Mouse (Mus musculus) embryonic facial prominence, embryonic 13.5 days (tissue): ENCODE results near the gene Smyd1. TPM values are rescaled to one million over a fixed set of nuclear protein-coding genes. Genes with fewer than 3 reads are reported as not detected.

Source experiments
- ATAC-seq: fragments of 200-750 bp; cut with Nextera tagmentation; 2 replicates; pipeline ENCODE4 v1.8.0; 2017; ENCODE audit warnings: low read depth; ENCODE audit not compliant: insufficient number of reproducible peaks, insufficient read depth, low FRiP score, low TSS enrichment
- H3K27ac ChIP-seq: fragments of 300-500 bp; sonication (generic); 2 replicates; pipeline ENCODE4 v1.5.1; 2015; ENCODE audit warnings: moderate library complexity, mild to moderate bottlenecking, inconsistent platforms
- H3K27me3 ChIP-seq: fragments of 300-500 bp; sonication (generic); 2 replicates; pipeline ENCODE4 v1.6.1; 2015; ENCODE audit warnings: mild to moderate bottlenecking, inconsistent platforms
- H3K36me3 ChIP-seq: fragments of 300-500 bp; sonication (generic); 2 replicates; pipeline ENCODE4 v1.6.1; 2015; ENCODE audit warnings: mild to moderate bottlenecking, inconsistent platforms
- H3K4me1 ChIP-seq: fragments of 300-500 bp; sonication (generic); 2 replicates; pipeline ENCODE4 v1.6.1; 2015; ENCODE audit warnings: inconsistent platforms
- H3K4me2 ChIP-seq: fragments of 300-500 bp; sonication (generic); 2 replicates; pipeline ENCODE4 v1.6.1; 2015; ENCODE audit warnings: moderate library complexity, mild to moderate bottlenecking, inconsistent platforms
- H3K4me3 ChIP-seq: fragments of 300-500 bp; sonication (generic); 2 replicates; pipeline ENCODE4 v1.5.1; 2015; ENCODE audit warnings: mild to moderate bottlenecking, inconsistent platforms
- H3K9ac ChIP-seq: fragments of 300-500 bp; sonication (generic); 2 replicates; pipeline ENCODE4 v1.6.1; 2015; ENCODE audit warnings: mild to moderate bottlenecking, inconsistent platforms
- H3K9me3 ChIP-seq: fragments of 300-500 bp; sonication (generic); 2 replicates; pipeline ENCODE4 v1.6.1; 2016; ENCODE audit warnings: inconsistent platforms
- WGBS: fragments of 180-500 bp; shearing (Covaris S2); methylation state at CpG from one replicate; pipeline ENCODE4 v1.1.7; 2015; ENCODE audit warnings: mixed read lengths; 5-methylcytosine and 5-hydroxymethylcytosine counted together
- polyA plus RNA-seq: library from polyadenylated mRNA; unstranded; fragments of >200 nt; fragmentation: Nextera tagmentation; extraction: Ambion mirVana; gene quantifications from 2 replicates; pipeline ENCODE4 v1.2.1, GENCODE M21; 2015

Smyd1 gene
- polyA plus RNA-seq, 1 experiment from 2014 or later, result 1.3 TPM

DNA sequence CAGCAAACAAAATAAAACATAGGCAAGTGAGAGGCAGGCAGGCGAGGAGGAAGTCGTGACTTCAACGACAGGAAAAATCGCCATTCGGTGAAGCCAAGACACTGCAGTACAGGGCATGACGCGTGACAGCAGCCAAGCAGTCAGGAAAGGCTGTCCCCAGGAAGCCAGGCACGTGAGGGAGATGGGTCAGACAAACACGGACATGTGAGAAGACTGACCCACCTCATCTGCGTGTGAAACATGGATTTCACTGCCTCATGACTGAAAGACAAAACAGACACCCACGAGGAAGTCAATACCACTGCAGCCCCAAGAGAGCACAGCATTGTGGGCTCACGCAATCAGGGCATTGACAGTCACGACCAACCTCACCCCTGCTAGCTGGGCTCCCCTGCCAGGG is 86.9 kb downstream of the Smyd1 start:
- 77% methylated on average over 13 of the region's 13 CpGs for WGBS

DNA sequence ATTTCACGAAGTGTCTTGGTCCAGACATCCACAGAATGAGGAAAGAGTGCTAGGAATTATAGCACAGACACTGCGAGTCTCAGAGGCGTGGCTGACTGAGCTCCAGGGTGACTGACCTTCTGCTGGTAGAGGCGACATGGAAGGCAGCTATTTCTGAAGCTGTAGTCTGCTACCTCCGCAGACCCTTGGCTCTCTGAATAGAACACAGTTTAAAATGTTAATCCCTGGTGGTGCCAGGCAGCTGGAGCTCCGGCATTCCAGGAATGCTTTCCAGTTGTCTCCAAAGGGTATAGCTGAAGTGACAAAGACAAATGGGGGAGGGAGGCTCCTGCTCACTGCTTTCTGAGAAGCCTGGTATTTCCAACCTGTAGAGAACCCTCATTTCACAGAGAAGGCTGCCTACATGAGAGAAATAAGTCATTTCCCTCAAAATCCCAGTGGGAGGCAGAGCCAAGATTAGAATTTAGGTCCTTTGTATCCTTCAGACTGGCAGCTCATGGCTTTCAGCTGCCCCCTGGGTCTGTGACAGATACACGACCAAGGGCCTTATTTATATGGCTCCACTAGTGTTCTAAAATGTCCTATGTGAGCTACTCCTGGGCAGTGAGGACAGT is 94.8 kb downstream of the Smyd1 start:
- no peaks in the 10 kb centered on the region for H3K36me3 ChIP-seq
- 10% methylated on average over 7 of the region's 7 CpGs for WGBS
- no peak for ATAC-seq
- H3K4me3 ChIP-seq, result no peak overlapping the region
- H3K27me3 ChIP-seq, result no peaks in the 10 kb centered on the region
- no peaks in the 10 kb centered on the region for H3K9me3 ChIP-seq
- peak overlapping the region; percentile 1; the same call in 1 of the 2 replicates for H3K4me2 ChIP-seq
- peaks cover 14% of the 10 kb centered on the region for H3K4me1 ChIP-seq
- H3K9ac ChIP-seq, result no peak overlapping the region
- no peak overlapping the region for H3K27ac ChIP-seq

More for the DNA sequence above, 86.9 kb downstream of the Smyd1 start:
- H3K4me2 ChIP-seq, result no peak overlapping the region
- H3K9me3 ChIP-seq, result no peaks in the 10 kb centered on the region
- H3K36me3 ChIP-seq, result no peaks in the 10 kb centered on the region
- ATAC-seq, result no peak
- no peak overlapping the region for H3K27ac ChIP-seq
- no peak overlapping the region for H3K4me3 ChIP-seq
- H3K9ac ChIP-seq, result no peak overlapping the region
- no peaks in the 10 kb centered on the region for H3K4me1 ChIP-seq
- no peaks in the 10 kb centered on the region for H3K27me3 ChIP-seq

DNA sequence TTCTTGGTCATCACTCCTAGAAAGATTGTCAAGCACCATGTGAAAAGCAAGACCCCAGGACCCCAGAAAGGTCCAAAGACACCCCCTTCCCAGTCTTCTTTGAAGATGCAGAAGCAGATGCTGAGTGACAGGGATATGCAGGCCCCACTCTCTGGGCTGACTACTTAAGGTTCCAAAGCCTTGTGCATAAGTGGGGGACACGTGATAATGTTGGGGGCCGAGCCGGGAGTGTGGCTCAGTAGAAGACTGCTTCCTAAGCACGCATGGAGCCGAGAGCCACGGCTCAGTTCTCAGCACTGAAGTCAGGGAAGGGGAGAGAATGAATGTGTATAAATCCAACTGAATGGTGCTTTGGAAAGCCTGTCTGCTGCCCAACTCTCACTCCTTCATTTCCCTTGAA is 95.5 kb downstream of the Smyd1 start:
- H3K36me3 ChIP-seq, result no peaks in the 10 kb centered on the region
- H3K9ac ChIP-seq, result no peak overlapping the region
- no peak overlapping the region for H3K4me2 ChIP-seq
- H3K27me3 ChIP-seq, result no peaks in the 10 kb centered on the region
- 42% methylated on average over 6 of the region's 6 CpGs for WGBS
- no peaks in the 10 kb centered on the region for H3K9me3 ChIP-seq
- no peak for ATAC-seq
- peaks cover 14% of the 10 kb centered on the region for H3K4me1 ChIP-seq
- H3K27ac ChIP-seq, result no peak overlapping the region
- no peak overlapping the region for H3K4me3 ChIP-seq

DNA sequence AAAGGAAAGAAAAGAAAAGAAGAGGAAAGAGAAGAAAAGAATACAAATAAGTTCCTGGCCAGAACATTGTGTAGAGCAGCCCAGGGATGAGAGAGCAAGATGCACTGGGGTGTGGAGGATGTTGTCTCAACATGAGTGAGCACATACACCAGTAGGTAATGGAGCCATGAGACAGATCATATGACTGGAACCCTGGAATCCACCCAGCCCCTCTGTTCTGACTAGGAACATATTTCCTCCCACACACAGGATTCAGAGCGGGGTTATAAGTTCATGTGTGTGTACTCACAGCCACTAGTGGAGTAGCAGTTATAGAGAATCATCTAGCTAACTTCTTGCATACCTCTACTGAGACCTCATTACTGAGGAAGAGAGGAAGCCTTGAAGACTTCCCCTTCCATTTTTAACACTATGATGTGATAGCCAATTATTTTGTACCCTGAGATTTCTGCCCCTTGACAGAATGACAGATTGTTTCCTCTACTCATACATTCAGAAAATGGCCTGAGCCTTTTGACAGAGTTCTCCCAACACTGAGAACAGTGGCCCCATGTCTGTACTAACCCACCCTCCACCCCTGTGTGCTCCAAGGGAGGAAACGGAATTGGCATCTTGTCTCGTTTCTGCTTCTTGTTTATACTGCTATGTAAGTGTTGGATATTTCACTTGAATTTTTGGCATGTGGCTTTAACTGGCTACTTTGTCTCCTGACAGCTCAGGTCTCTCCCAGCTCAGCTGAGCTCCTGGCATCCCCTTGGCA is 97.7 kb downstream of the Smyd1 start:
- no peaks in the 10 kb centered on the region for H3K36me3 ChIP-seq
- H3K9me3 ChIP-seq, result no peaks in the 10 kb centered on the region
- H3K9ac ChIP-seq, result no peak overlapping the region
- H3K27ac ChIP-seq, result no peak overlapping the region
- 86% methylated on average over 3 of the region's 3 CpGs for WGBS
- no peak overlapping the region for H3K4me2 ChIP-seq
- H3K4me1 ChIP-seq, result peaks cover 14% of the 10 kb centered on the region
- no peak overlapping the region for H3K4me3 ChIP-seq
- ATAC-seq, result no peak
- no peaks in the 10 kb centered on the region for H3K27me3 ChIP-seq

DNA sequence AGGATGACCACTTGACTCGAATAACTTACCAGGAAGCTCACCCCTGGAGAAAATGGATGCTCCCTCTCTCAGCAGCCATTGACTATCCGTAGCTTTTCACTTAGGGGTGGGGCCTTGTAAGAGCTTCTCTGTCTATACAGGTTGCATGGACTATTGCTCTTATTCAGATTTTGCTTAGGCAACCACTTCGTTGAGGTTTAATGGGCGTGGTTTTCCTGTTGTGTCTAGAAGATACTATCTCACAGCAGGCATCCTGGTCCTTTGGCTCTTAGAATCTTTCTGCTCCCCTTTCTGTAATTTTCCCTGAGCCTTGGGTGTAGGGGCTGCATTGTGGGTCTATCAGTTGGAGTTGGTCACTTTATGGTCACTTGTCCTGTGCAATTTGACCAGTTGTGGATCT is 100.5 kb downstream of the Smyd1 start:
- Histone ChIP-seq H3K4me3 (no peak overlapping the region), H3K27ac (no peak overlapping the region), H3K9ac (no peak overlapping the region), H3K27me3 (no peaks in the 10 kb centered on the region), H3K4me2 (no peak overlapping the region), H3K36me3 (no peaks in the 10 kb centered on the region), H3K4me1 (0 out of 2 replicates have a peak, but pooled peaks cover 2% of the 10 kb centered on the region), H3K9me3 (no peaks in the 10 kb centered on the region)
- WGBS, result 81% methylated on average over 4 of the region's 4 CpGs
- no peak for ATAC-seq

DNA sequence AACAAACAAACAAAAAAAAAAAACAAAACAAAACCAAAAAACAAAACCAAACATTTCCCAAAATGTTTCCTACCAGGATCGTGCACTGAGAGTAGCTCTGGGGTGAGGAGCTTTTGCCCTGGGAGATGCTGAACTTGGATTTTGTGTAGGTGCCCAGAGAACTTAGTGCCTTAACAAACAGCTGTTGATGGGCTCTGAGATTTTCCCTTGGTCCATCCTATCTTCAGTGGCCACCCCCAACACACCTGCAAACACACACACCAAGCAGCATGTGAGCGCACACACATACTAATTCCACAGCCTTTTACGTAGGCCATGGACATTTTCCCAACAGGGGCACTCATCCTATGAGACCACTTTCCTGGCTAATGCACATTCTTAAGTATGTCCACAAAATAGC is 109.6 kb downstream of the Smyd1 start:
- Histone ChIP-seq H3K27ac (no peak overlapping the region), H3K9ac (no peak overlapping the region), H3K27me3 (no peaks in the 10 kb centered on the region), H3K9me3 (no peaks in the 10 kb centered on the region), H3K36me3 (no peaks in the 10 kb centered on the region), H3K4me1 (no peaks in the 10 kb centered on the region; the same call in 1 of the 2 replicates), H3K4me3 (no peak overlapping the region), H3K4me2 (no peak overlapping the region)
- 91% methylated on average over 3 of the region's 3 CpGs for WGBS
- no peak for ATAC-seq

DNA sequence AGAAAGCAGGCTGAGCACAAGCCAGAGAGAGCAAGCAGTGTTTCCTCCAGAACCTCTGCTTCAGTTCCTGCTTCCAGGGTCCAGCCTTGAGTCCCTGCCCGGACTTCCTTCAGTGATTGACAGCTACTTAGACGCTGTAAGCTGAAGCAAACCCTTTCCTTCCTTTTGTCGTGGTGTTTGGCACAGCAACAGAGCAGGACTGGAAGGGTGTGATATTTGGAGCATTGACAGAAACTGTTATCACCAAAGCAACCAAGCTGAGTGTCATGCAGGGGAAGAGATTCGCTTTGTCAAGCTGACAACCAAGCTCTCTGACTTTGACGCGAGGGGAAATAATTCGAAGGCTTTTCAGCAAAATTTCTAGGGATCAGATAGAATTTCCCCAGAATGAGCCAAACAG is 110.1 kb downstream of the Smyd1 start:
- Histone ChIP-seq H3K9me3 (no peaks in the 10 kb centered on the region), H3K36me3 (no peaks in the 10 kb centered on the region), H3K4me3 (no peak overlapping the region), H3K4me1 (no peaks in the 10 kb centered on the region; the same call in 1 of the 2 replicates), H3K4me2 (no peak overlapping the region), H3K9ac (no peak overlapping the region), H3K27me3 (no peaks in the 10 kb centered on the region), H3K27ac (no peak overlapping the region)
- ATAC-seq, result no peak
- WGBS, result 68% methylated on average over 7 of the region's 7 CpGs

DNA sequence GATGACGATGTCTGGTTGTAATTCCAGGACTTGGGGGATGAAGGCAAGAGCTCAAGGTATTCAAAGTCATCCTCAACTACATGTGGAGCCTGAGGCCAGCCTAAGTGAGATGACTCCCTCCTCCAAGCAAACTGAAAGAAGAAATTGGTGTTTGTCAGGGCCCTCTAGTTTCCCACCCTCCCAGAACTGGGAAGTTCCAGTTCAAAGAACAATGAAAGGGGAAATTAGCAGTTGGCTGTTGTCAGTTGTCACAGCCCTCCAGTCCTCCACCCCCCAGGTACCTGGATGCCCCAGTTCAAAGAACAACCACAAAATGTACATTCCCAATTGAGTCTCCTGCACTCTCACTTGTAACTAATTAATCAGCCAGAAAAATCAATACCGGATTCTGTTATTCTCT is 113.3 kb downstream of the Smyd1 start:
- Histone ChIP-seq H3K27ac (no peak overlapping the region), H3K4me3 (no peak overlapping the region), H3K27me3 (no peaks in the 10 kb centered on the region), H3K4me1 (no peaks in the 10 kb centered on the region; the same call in 1 of the 2 replicates), H3K9ac (no peak overlapping the region), H3K4me2 (no peak overlapping the region), H3K9me3 (no peaks in the 10 kb centered on the region), H3K36me3 (no peaks in the 10 kb centered on the region)
- 78% methylated on average over 2 of the region's 2 CpGs for WGBS
- ATAC-seq, result no peak

DNA sequence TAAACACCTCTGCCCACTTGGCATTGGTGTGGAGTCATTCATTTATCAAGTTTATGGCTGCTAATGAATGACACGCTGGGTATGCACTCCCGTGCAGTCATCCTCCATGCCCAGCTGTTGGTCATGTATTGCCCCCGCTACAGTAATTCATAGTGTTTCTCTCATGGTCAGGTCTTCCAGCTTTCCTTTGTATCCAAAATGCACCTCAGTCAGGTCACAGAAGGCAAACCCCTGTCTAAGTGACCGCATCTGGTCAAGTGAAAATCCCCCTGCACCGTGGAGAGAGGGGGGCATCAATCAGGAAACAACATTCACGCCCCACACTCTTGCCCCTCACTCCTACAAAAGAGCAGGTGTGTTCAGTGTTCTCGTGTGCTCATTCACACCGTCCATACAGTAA is 117.9 kb downstream of the Smyd1 start:
- no peak overlapping the region for H3K4me2 ChIP-seq
- H3K27me3 ChIP-seq, result no peaks in the 10 kb centered on the region
- H3K36me3 ChIP-seq, result no peaks in the 10 kb centered on the region
- H3K9ac ChIP-seq, result no peak overlapping the region
- H3K9me3 ChIP-seq, result no peaks in the 10 kb centered on the region
- no peak overlapping the region for H3K4me3 ChIP-seq
- WGBS, result 91% methylated on average over 8 of the region's 8 CpGs
- no peaks in the 10 kb centered on the region for H3K4me1 ChIP-seq
- no peak for ATAC-seq
- H3K27ac ChIP-seq, result no peak overlapping the region

DNA sequence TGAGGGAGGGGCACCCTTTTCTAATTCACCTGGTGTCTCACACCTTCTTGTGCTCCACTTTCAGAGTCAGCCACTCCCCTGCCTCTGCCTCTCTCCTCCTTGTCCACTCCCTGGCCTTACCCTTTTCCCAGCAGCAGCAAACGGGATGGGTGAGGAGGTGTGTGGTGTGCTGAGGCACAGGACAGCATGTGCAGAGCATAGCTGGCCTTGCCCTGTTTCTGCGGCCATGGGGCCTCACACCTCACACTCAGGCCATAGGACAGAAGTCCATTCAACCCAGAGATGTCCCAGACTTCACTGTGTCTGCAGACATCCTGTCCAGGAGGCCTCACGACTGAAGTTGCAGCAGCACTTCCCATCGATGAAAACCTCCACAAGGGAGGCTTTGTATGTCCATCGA is 118.4 kb downstream of the Smyd1 start:
- no peaks in the 10 kb centered on the region for H3K27me3 ChIP-seq
- H3K4me1 ChIP-seq, result no peaks in the 10 kb centered on the region
- no peak overlapping the region for H3K4me2 ChIP-seq
- H3K36me3 ChIP-seq, result no peaks in the 10 kb centered on the region
- no peak overlapping the region for H3K9ac ChIP-seq
- H3K27ac ChIP-seq, result no peak overlapping the region
- no peaks in the 10 kb centered on the region for H3K9me3 ChIP-seq
- no peak overlapping the region for H3K4me3 ChIP-seq
- no peak for ATAC-seq
- WGBS, result 79% methylated on average over 5 of the region's 5 CpGs

DNA sequence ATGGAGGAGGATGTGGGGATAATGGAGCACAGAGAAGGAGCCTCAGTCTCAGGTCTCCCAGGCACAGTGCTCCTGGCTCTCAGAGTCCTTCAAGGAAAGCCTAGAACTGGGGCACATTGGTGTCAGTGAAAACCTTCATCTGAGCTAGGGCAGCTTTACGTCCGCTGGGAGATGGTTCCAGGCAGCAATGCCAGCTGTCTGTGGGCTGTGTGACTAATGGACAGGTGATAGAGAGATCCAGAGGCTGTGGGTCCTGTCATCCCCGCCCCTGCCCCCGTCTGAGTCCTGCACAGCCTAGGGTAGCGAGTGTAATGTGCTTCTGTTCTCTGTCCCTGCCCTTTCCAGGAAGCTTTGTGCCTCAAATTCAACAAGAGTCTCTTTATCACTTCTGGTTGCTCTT is 120.1 kb downstream of the Smyd1 start:
- Histone ChIP-seq H3K27ac (no peak overlapping the region), H3K36me3 (no peaks in the 10 kb centered on the region), H3K9ac (no peak overlapping the region), H3K4me3 (no peak overlapping the region), H3K4me2 (no peak overlapping the region), H3K9me3 (no peaks in the 10 kb centered on the region), H3K27me3 (no peaks in the 10 kb centered on the region), H3K4me1 (no peaks in the 10 kb centered on the region)
- no peak for ATAC-seq
- WGBS, result 52% methylated on average over 5 of the region's 5 CpGs

DNA sequence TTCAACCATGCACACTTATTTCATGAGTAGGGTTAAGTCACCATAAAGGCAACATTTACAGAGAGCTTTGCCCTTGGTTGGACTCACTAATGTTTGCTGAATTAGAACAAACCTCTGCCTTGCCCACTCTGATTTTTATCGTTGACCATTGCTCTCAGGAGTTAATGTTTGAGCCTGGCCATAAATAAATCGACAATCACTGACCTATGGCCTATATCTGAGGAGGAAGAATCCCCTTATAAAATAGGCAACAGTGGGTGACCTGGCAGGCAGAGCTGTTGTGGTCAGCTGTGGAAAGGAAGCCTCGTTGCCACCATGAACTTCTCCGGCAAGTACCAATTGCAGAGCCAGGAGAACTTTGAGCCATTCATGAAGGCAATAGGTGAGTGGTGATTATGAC is 122.4 kb downstream of the Smyd1 start, which contains the start of gene Fabp1:
TSS of gene Fabp1 (plus strand) at position 216 of the 400 bp plus-strand sequence.
- 88% methylated on average over 4 of the region's 4 CpGs for WGBS
- Histone ChIP-seq H3K9me3 (no peaks in the 10 kb centered on the region), H3K27me3 (no peaks in the 10 kb centered on the region), H3K4me2 (no peak within 1 kb of the TSS), H3K4me1 (no peaks in the 10 kb centered on the region), H3K36me3 (no peaks in the 10 kb centered on the region), H3K27ac (no peak within 1 kb of the TSS), H3K4me3 (no peak within 1 kb of the TSS), H3K9ac (no peak within 1 kb of the TSS)
- ATAC-seq, result no peak
